Mouse (Mus musculus) brain, embryonic 14.5 days (tissue): ENCODE data around the gene Tgfbr2.

ENCODE experiments used
- CTCF ChIP-seq: fragments of 200-500 bp; IDR thresholded peaks from 2 replicates; pipeline ENCODE4 v1.5.1; 2012; ENCODE audit warnings: inconsistent platforms, mild to moderate bottlenecking, moderate library complexity, borderline replicate concordance; ENCODE audit not compliant: insufficient read depth, insufficient read length; ENCODE audit errors: extremely low read depth
- POLR2A ChIP-seq: fragments of 200-500 bp; IDR thresholded peaks from 2 replicates; pipeline ENCODE4 v1.6.1; 2012; ENCODE audit warnings: mild to moderate bottlenecking, inconsistent platforms, borderline replicate concordance; ENCODE audit not compliant: poor library complexity, insufficient read depth, insufficient read length, severe bottlenecking; ENCODE audit errors: extremely low read depth

GRCm38 (mm10) chr9:116203675-116204074 lies 28.5 kb upstream of the Tgfbr2 start:
- no peak for TF ChIP-seq CTCF
- no peak for TF ChIP-seq POLR2A
